Mouse (Mus musculus) myocyte (in vitro differentiated cells): ENCODE measurements around the gene Crnkl1.

Experiments
- CEBPB ChIP-seq: IDR thresholded peaks from 2 replicates; pipeline ENCODE4 v1.6.1; 2011; ENCODE audit warnings: mild to moderate bottlenecking, moderate library complexity; ENCODE audit not compliant: poor library complexity, insufficient read depth, severe bottlenecking
- E2F4 ChIP-seq: IDR thresholded peaks from one replicate; pipeline ENCODE4 v1.6.1; 2011; ENCODE audit warnings: mild to moderate bottlenecking, control low read depth, moderate library complexity; ENCODE audit not compliant: insufficient read depth
- POLR2A ChIP-seq: IDR thresholded peaks from one replicate; pipeline ENCODE4 v1.6.1; 2011; ENCODE audit warnings: low read depth, mild to moderate bottlenecking, control low read depth, moderate library complexity; ENCODE audit not compliant: insufficient read length
- POLR2AphosphoS2 ChIP-seq: IDR thresholded peaks from one replicate; pipeline ENCODE4 v1.6.1; 2011; ENCODE audit warnings: low read depth, control low read depth; ENCODE audit not compliant: insufficient read length

GRCm38 (mm10) chr2:145957450-145957849 lies 22.6 kb upstream of the Crnkl1 start:
- TF ChIP-seq POLR2AphosphoS2 (no peak), E2F4 (no peak), CEBPB (no peak), POLR2A (no peak)
